Mouse (Mus musculus) gastrocnemius, postnatal 4 days (tissue): ENCODE data around the gene Btbd2. TPM values are rescaled to one million over a fixed set of nuclear protein-coding genes. Genes with fewer than 3 reads are reported as not detected.
"Not testable (repeated sequence)": the region's sequence is repeated elsewhere in the genome, so short reads cannot be mapped to it uniquely, and the experiment has no call there.

Source experiments
- DNase-seq, 2 experiments: peaks; one replicate each; pipeline ENCODE4 v3.0.0; 2021 to 2022; ENCODE audit warnings: low spot score in 2 of 2, mixed read lengths in 2 of 2
- total RNA-seq, 2 experiments: library from RNA; stranded (reverse); gene quantifications; 2 replicates each; pipeline ENCODE4 v1.2.3; 2021

The Btbd2 gene
- total RNA-seq, 2 experiments from 2014 or later: 50.7 to 50.8 TPM

- no peak for DNase-seq
Observed at GRCm38 (mm10) chr10:80654866-80655265, 2.0 kb downstream of the Btbd2 start.

GRCm38 (mm10) chr10:80653156-80653720 lies 3.6 kb downstream of the Btbd2 start:
- DNase-seq: no peak

GRCm38 (mm10) chr10:80650392-80650791 lies 6.5 kb downstream of the Btbd2 start:
- no peak for DNase-seq

- not testable (repeated sequence) for DNase-seq
Observed at GRCm38 (mm10) chr10:80649910-80650309, 7.0 kb downstream of the Btbd2 start.

- DNase-seq: no peak
Observed at GRCm38 (mm10) chr10:80646936-80647335, 9.9 kb downstream of the Btbd2 start.

GRCm38 (mm10) chr10:80635345-80635744 lies 21.5 kb downstream of the Btbd2 start:
- DNase-seq: no peak

GRCm38 (mm10) chr10:80628925-80629324 lies 27.9 kb downstream of the Btbd2 start:
- DNase-seq: no peak

- no peak for DNase-seq
Observed at GRCm38 (mm10) chr10:80627685-80628084, 29.2 kb downstream of the Btbd2 start.

GRCm38 (mm10) chr10:80625764-80626163 lies 31.1 kb downstream of the Btbd2 start:
- no peak for DNase-seq

- peak in 1 of 2 experiments; percentile 58 for DNase-seq
Observed at GRCm38 (mm10) chr10:80623457-80624191, 33.2 kb downstream of the Btbd2 start.

- peak in 1 of 2 experiments; percentile 61 for DNase-seq
Observed at GRCm38 (mm10) chr10:80622661-80623456, 34.0 kb downstream of the Btbd2 start, which contains the start of gene Csnk1g2. Gene Csnk1g2 (plus strand): TSS chr10:80622838.

GRCm38 (mm10) chr10:80621940-80622660 lies 34.8 kb downstream of the Btbd2 start:
- peak; percentile 96 to 99 for DNase-seq

- DNase-seq: no peak
Observed at GRCm38 (mm10) chr10:80621690-80621939, 35.3 kb downstream of the Btbd2 start.

GRCm38 (mm10) chr10:80620796-80621689 lies 35.8 kb downstream of the Btbd2 start:
- DNase-seq: no peak

GRCm38 (mm10) chr10:80620365-80620764 lies 36.5 kb downstream of the Btbd2 start:
- no peak for DNase-seq

- DNase-seq: no peak
Observed at GRCm38 (mm10) chr10:80619465-80620244, 37.2 kb downstream of the Btbd2 start.

GRCm38 (mm10) chr10:80618181-80618580 lies 38.7 kb downstream of the Btbd2 start:
- no peak for DNase-seq

GRCm38 (mm10) chr10:80614351-80614750 lies 42.5 kb downstream of the Btbd2 start:
- DNase-seq: no peak

- no peak for DNase-seq
Observed at GRCm38 (mm10) chr10:80613821-80614220, 43.0 kb downstream of the Btbd2 start.

GRCm38 (mm10) chr10:80611905-80612304 lies 45.0 kb downstream of the Btbd2 start:
- DNase-seq: no peak
